Mouse (Mus musculus): ENCODE measurements around the gene Iffo1.
A peak's percentile ranks its signal among the peaks of the same experiment; 100 is the strongest.

Iffo1 gene

DNA sequence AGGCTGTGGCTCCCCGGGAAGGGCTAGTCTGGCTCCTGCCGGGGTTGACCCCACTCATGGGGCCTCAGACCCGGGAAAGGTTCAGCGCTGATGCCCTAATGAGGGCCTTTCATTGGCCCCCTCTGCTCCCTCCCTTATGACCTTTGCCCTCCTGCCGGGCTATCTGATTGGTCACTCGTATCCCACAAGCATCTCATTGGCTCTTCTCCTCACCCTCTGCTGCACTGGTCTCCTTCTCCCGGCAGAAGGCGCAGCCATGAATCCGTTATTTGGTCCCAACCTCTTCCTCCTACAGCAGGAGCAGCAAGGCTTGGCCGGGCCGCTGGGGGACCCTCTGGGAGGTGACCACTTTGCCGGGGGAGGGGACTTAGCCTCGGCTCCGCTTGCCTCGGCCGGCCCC is at the start of gene Iffo1:
Gene Iffo1 (plus strand): TSS at position 241 of the 400 bp plus-strand sequence.
- peak; percentile 73 for DNase-seq (ENCODE audit: low spot score)

DNA sequence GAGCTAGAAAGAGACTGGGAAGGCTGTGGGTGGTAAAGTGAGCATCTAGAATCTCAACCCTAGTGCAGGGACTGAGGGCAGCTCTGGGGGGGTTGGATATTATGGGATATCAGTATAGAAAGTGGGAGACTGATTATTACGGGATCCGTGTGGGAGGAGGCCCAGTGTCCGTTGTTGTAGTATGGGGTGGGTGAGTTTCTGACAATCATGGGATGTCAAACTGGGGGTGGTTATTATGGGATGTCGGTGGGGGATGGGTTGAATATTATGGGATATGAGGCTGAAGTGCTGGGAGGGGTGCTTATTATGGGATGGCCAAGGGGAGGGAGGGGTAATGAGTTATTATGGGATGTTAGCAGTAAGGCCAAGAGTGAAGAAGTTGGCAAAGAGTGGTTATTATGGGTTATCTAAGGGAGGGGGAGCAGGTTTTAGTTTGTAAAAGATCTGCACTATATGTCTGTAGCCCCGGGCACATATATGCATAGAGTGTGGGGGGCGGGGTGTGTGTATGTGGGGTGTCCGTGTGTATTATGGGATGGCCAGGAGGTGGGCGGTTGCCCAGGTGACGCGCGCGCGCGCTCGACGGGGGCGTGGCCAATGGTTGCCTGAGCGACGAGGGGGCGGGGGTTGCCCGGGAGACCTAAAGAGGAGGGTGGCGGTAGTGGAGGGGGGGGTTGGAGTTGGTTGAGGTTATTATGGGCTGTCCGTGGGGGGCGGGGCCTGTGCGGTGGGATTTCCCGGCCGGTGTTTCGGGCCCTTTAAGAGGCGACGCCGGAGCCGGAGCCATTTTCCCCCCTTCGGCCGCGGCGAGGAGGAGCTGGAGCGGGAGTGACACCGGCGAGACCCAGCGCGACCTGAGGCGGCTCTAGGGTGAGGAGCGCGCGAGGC is 49.4 kb upstream of the Iffo1 start, which contains the start of gene Chd4:
Gene Chd4 (plus strand): TSS at position 591 of the 888 bp plus-strand sequence.
- peak; percentile 80 for DNase-seq (ENCODE audit: low spot score)

DNA sequence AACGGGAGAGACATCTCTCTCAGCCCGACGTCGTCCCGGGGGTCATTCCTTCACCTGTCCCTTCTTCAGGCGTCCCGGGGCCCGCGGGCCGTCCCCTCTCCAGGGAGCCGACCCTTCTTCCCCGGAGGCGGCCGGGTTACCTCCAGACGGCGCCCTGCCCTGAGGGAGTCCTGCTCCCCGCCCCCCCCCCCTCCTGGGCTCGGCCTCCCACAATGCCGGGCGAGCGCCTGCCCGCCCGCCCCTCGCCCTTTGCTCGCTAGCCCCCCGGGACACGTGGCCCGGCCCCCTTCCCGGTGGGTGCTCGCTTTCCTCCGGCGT is 48.8 kb upstream of the Iffo1 start:
- no peak for DNase-seq (ENCODE audit: low spot score)

DNA sequence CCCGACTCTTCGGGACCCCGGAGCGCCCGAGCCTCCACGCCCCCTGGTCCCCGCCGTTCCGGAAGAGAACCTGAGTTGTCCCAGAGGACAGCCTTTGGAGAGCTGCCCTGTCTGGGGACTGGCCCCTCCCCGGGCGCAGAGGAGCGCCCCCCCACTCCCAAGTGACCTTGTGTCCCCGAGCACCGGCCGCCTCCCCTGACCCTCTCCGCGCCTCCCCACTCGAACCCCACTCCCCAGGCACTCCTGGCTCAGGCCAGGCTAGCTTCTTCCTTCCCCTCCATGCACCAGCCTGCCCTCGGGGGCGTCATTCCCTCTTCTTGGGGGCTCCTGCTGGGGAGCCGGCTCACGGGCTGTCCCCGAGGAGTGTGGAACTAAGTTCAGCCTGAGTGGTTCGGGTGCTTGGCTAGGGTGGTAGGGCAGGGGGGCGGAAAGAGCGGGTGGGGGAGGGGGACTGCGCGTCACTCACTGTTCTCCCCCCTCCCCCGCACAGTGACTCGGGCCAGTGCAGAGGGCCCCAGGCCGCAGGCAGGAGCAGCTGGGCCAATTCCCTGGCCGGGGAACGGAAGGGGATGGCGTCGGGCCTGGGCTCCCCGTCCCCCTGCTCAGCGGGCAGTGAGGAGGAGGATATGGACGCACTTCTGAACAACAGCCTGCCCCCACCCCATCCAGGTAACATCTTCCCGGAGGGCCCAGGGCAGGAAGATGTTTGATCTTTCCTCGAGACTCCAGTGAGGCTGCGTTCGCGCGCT is 48.3 kb upstream of the Iffo1 start:
- DNase-seq (ENCODE audit: low spot score) = no peak

DNA sequence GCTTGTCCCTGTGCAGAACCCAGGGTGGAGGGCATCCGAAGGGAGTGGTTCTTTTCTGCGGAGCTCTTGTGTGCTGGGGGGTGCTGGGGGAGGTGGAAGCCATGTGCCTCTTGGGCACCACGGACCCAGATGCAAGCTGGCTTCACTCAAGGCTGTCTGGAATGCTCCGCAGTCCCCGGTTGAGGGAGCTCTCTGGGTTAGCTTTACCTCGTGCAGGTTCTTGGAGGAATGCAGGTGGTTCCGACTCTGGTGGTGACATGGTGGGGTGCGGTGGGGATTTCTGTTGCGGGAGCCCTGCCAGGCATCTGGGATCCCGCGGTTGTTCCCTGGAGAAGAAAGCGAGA is 47.7 kb upstream of the Iffo1 start:
- no peak for DNase-seq (ENCODE audit: low spot score)

DNA sequence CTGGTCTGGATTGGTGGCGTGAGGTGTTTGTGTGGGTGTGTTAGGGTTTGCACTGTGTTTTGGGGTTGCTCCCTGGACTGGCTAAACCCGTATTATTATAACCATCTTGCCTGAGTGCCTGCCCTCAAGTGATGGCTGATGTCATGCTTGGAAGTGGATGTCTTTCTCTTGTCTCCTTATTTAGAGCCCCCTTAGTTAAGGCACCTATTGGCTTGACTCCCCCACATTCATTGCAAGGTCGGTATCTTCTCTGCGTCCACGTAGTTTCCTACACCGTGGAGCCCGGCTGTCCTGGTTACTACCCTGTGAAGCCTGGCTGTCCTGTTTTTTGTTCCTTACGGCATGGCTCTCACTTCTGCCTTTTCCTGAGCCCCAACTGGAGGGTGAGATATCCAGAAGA is 47.1 kb upstream of the Iffo1 start:
- DNase-seq (ENCODE audit: low spot score) = no peak

DNA sequence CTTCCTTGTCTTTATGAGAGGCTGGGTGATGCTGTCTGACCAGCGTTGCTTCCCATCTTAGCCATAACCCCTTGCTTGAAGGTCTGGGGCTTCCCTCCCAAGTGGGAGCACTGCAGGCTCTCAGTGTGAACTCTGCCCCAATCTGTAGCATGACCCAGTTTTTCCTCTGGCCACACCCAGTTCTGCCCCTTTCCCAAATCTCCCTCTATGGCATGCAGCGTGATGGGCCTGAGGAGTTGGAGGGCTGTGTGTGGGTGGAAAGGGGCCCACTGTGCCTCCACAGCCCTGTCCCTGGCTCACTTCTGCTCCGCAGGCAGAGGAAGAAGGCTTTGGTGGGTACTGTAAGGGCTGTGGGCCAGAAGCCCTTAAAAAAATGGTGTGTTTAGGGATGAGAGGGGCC is 46.5 kb upstream of the Iffo1 start:
- DNase-seq (ENCODE audit: low spot score) = no peak

DNA sequence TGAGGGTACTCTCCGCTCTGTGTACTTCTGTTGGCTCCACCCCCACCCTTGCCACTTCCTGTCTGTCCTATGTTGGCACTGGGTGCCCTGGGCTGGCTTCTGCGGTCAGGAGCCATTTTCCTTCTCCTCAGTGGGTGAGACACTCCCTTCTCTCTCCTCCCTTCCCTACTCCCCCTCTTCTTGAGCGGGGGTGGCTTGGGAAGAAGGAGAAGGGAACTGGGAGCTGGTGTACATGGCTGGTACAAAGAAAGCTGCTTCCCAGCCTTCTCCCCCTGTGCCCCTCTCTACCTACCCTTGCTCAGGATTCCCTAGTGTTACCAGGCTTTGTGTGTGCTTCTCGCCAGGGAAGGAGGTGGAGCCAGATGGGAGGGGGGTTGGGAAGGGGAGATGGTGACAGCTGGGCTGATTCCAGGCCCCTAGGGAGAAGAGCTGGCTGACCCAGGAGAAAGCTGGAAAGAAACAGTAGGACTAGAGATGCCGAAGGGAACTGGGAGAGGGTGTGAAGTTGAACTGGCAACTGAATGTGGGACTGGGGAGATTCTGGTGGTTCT is 45.5 kb upstream of the Iffo1 start:
- no peak for DNase-seq (ENCODE audit: low spot score)

DNA sequence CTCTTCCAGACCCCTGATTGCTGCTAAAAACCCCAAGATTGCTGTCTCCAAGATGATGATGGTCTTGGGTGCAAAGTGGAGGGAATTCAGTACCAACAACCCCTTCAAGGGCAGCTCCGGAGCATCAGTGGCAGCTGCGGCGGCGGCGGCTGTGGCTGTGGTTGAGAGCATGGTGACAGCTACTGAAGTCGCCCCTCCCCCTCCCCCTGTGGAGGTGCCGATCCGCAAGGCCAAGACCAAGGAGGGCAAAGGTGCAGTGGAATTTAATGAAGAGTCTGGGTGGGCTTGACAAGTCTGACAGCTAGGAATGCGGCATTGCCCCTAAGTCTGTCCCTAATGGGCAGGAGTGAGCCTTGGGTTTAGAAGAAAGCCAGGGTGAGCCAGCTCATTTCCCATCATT is 43.6 kb upstream of the Iffo1 start:
- DNase-seq (ENCODE audit: low spot score) = no peak

DNA sequence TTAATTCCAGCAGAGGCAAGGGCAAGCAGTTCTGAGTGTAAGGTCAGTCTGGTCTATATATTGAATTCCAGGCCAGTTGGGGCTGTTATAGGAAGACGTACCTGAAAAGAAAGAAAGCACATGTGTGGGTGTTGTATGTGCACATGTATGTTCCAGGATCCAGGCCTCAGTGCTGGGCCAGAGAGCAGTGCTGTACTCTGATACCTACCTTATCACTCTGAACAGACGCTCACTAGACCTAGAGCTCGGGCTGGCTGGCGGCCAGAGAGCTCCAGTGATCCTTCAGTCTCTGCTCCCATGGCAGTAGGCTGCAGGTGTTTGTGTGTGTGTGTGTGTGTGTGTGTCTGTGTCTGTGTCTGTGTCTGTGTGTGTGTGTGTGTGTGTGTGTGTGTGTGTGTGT is 40.8 kb upstream of the Iffo1 start:
- DNase-seq (ENCODE audit: low spot score) = peak; percentile 69

DNA sequence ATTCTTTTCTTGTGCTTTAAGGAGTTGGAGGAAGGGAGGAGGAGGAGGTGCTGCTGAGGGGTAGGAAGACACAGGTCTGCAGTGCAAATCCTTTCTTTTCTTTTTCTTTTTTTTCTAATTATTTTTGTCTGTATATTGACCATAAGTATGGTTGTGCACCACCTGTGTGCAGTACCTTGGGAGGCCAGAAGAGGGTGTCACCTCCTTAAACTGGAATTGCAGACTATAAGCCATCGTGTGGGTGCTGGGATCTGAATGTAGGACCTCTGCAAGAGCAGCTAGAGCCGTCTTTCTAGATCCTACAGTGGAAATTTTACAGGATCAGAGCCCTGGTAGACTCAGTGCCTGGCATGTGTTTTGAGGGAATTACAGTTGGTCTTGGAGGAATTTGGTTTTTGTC is 37.3 kb upstream of the Iffo1 start:
- DNase-seq (ENCODE audit: low spot score) = no peak

DNA sequence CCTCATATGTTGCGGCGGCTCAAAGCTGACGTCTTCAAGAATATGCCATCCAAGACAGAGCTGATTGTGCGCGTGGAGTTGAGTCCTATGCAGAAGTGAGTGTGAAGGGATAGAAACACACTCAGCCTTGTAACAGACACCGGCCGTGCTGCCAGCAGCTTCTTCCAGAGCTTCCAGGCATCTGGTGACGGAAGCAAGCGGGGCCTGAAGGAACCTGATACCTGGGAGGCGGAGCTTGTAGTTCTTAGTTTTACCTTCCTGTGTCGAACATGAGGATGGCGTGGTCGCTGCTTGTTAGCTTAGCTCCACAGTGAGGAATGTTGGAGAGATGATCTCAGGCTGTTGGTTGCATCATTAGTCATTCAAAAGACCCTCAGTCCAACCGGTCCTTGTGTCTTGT is 35.7 kb upstream of the Iffo1 start:
- DNase-seq (ENCODE audit: low spot score) = no peak

DNA sequence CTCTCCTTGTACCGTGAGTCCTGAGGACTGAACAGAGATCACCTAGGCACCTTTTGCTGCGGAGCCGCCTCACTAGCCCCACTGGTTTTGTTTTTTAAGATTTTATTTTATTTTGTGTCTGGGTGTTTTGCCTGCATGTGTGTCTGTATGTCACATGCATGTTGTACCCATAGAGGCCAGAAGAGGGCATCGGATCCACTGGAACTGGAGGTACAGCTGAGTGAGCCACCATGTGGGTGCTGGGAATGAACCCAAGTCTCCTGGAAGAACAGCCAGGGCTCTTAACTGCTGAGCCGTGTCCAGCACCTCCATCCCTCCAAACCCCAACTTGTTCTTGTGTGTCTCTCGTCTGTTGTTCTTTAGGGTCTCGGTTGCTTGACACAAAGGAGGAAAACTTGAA is 34.1 kb upstream of the Iffo1 start:
- no peak for DNase-seq (ENCODE audit: low spot score)

DNA sequence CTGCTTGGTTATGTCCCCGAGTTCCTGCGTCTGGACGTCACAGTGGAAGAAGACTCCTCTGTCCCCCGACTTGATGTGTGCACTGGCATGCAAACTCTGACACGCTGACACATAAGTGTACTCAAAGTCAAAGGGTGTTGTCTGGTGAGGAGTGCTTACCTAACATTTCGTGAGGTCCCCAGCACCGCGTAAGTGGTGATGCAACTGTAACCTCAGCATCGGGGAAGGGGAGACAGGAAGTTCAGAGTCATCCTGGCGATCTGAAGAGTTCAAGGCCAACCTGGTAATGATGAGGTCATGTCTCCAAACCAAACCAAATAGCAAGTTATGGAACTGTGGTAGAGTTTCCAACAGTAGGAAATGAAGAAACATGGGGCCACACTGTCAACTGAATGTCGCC is 32.5 kb upstream of the Iffo1 start:
- DNase-seq (ENCODE audit: low spot score) = no peak

DNA sequence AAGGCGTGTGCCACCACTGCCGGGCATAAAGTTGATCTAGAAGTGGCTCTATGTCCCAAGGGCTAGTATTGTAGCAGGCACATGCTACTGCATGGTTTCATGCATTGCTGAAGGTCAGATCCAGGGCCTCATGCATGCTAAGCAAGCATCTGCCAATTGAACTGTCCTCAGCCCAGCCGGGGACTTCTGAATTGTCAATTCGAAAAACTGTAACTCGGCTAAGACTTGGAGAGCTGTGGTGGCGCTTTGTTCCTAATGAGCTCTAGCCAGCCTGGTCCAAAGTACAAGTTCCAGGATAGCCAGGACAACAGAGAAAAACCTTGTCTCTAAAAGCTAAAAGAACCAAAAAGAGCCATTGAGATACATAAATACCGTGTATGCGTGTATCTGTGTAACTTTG is 25.7 kb upstream of the Iffo1 start:
- no peak for DNase-seq (ENCODE audit: low spot score)

DNA sequence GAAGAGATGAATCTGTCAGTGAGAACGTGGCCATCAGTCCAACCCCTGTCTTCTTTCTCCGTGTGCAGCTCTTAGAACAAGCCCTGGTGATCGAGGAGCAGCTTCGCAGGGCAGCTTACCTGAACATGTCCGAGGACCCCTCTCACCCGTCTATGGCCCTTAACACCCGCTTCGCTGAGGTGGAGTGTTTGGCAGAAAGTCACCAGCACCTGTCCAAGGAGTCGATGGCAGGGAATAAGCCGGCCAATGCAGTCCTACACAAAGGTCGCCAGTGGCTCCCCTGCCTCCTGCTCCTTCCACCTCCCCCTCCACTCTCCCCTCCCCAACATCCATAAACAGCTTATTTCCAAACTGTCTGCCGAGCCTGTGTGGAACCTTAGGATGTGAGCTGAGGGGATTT is 16.3 kb upstream of the Iffo1 start:
- DNase-seq (ENCODE audit: low spot score) = no peak

DNA sequence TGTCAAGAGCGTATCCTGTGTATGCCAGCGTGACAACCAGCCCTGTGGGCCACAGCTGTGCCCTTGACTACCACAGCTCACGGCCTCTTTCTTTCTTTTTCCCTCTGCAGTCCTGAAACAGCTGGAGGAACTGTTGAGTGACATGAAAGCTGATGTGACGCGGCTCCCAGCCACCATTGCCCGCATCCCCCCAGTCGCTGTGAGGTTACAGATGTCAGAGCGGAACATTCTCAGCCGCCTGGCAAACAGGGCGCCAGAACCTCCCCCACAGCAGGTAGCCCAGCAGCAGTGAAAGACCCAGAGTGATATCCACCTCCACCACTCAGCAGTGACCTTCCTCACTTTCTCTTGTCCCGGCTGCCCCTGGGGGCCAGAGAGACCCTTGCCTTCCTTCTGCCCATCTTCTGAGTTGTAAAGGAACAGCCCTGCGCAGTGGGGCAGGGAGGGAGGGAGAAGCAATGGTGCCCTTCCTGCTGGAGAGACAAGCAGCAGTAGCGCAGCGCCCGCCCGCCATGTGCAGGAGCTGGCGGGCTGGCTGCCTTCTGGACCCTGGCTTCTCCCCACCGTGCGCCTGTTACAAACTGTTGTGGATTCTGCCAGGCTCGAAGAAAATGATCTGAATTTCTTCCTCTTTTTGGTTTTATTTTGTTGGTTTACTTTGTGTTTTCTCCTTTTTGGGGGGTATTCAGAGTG is 15.2 kb upstream of the Iffo1 start:
- DNase-seq (ENCODE audit: low spot score) = no peak

DNA sequence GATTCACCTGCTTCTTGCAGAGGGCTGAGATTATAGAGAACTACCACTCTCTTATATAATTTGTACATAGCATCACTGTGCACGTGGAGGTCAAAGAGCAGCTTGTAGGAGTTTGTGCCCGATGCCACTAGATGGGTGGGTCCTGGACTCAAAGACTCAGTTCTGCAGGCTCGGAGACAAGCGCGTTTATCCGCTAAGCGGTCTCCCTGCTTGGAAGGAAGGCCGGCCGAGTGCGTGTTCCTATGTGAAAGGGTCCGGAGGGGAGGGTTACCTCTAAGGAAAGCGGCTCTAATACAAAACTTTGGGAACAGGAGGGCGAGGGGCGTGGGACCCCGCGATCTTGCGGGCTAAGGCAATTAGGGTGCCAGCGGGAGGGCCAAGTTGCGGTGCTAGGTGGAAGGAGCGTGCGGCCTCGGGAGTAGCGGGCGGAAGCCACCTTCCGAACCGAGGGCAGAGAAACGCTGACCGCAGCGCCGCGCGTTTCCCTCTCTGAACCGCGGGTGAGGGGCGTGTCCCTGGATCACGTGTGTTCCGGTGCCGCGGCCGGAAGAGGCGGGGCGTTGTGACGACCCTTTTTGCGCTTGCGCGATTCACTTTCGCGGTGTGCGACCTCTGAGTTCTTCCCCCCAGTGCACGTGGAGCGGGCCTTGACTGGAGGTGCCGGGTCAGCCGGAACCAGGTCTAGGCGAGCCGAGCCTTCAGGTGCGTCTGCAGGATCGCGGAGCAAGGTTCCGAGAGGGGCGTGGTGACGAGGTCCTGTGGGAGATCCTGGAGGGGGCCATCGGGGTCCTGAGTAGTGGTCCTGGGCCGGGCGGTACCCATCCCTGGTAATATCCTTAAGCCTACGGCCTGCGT is 13.5 kb upstream of the Iffo1 start, which contains the start of gene Nop2:
Gene Nop2 (plus strand): TSS at position 608 of the 855 bp plus-strand sequence.
- DNase-seq (ENCODE audit: low spot score) = peak; percentile 86

DNA sequence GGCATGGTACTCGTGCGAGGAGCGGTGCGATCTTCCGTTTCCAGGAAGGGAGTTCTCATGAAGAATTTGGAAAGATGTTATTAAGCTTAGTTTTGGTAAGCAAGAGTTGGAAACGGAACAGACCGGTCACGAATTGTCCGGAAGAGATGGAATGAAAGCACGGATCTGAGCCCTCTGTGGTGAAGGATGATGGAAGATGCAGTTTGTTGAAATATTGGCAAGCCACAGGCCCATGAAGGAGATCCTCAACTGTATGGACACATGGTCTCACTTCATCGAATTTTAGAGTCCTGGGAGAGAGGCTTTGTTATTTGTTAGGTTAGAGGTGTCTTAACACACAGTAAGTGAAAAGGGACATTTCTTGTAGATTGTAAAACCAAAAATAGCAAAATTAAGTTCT is 12.6 kb upstream of the Iffo1 start:
- DNase-seq (ENCODE audit: low spot score) = no peak

DNA sequence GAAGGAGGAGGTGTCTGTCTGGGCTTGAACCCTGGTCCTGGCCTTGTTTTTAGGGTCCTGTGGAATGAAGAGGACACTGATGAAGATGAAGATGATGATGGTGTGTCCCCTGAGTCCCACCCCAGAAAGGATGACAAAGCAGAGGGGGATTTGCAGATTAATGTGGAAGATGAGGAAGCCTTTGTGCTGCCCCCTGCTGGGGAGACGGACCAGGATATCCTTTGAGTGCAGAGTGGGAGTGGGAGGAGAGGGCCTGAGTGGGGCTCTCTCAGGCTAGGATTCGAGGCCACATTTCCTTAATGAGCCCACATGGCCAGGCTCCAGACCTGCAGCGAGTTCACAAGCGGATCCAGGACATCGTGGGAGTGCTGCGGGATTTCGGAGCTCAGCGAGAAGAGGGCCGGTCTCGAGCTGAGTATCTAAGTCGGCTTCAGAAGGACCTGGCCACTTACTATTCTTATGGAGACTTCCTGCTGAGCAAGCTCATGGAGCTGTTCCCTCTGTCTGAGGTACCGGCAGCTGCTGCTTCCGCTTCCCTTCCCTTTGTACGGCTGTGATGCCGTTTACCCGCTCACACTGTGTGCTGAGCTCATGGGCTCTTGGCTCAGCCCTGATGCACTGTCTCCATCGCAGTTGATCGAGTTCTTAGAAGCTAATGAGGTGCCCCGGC is 7.9 kb upstream of the Iffo1 start:
- DNase-seq (ENCODE audit: low spot score) = no peak

DNA sequence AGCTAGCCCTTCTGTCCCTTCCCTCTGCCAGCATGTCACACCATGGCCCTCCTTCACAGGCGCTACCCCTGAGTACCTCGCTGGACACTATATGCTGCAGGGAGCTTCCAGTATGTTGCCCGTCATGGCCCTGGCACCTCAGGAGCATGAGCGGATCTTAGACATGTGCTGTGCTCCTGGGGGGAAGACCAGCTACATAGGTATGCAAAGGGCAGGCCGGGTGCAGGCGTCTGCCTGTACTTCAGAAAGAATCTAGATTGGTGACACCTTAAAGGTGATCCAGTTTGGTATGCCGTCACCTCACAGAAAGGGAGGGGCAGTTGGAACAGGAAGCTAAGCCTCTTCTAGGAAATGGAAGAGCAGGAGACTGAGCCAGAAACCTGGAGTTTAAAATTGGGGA is 5.3 kb upstream of the Iffo1 start:
- DNase-seq (ENCODE audit: low spot score) = no peak
